Mouse (Mus musculus) liver, postnatal 0 days (tissue): ENCODE data around the gene Robo4. TPM values are rescaled to one million over a fixed set of nuclear protein-coding genes. Genes with fewer than 3 reads are reported as not detected.
A peak's percentile ranks its signal among the peaks of the same experiment; 100 is the strongest.

Experiments used
- ATAC-seq: fragments of 200-750 bp; cut with Nextera tagmentation; 2 replicates; pipeline ENCODE4 v1.8.0; 2017; ENCODE audit warnings: mild to moderate bottlenecking, moderate library complexity
- DNase-seq: peaks from one replicate; pipeline ENCODE4 v3.0.0-alpha.2; 2016
- H3K27ac ChIP-seq: fragments of 300-500 bp; sonication (generic); 2 replicates; pipeline ENCODE4 v1.5.1; 2014; ENCODE audit warnings: antibody characterized with exemption, moderate library complexity, mild to moderate bottlenecking, low read depth
- H3K27me3 ChIP-seq: fragments of 300-500 bp; sonication (generic); 2 replicates; pipeline ENCODE4 v1.6.1; 2014; ENCODE audit warnings: low read length, control low read depth, mixed read lengths; ENCODE audit not compliant: insufficient read depth
- H3K36me3 ChIP-seq: fragments of 300-500 bp; sonication (generic); replicated peaks from 2 replicates; pipeline ENCODE4 v1.6.1; 2014; ENCODE audit warnings: mild to moderate bottlenecking, control low read depth, low read length, moderate library complexity, mixed read lengths; ENCODE audit not compliant: insufficient read depth
- H3K4me1 ChIP-seq: fragments of 300-500 bp; sonication (generic); 2 replicates; pipeline ENCODE4 v1.6.1; 2014; ENCODE audit warnings: antibody characterized with exemption, mild to moderate bottlenecking, control low read depth; ENCODE audit not compliant: insufficient read depth
- H3K4me2 ChIP-seq: fragments of 300-500 bp; sonication (generic); 2 replicates; pipeline ENCODE4 v1.6.1; 2014; ENCODE audit warnings: low read depth, mild to moderate bottlenecking, low read length, moderate library complexity, mixed read lengths
- H3K4me3 ChIP-seq: fragments of 300-500 bp; sonication (generic); 2 replicates; pipeline ENCODE4 v1.5.1; 2014; ENCODE audit warnings: low read depth, low read length
- H3K9ac ChIP-seq: fragments of 300-500 bp; sonication (generic); replicated peaks from 2 replicates; pipeline ENCODE4 v1.6.1; 2014; ENCODE audit warnings: mild to moderate bottlenecking, moderate library complexity
- H3K9me3 ChIP-seq: fragments of 300-500 bp; sonication (generic); 2 replicates; pipeline ENCODE4 v1.6.1; 2016; ENCODE audit warnings: mild to moderate bottlenecking, control low read depth, low read length, mixed read lengths
- CTCF ChIP-seq: sonication (generic); IDR thresholded peaks from 2 replicates; pipeline ENCODE4 v1.5.1; 2016; ENCODE audit warnings: antibody characterized with exemption, low read depth
- EP300 ChIP-seq: IDR thresholded peaks from 2 replicates; pipeline ENCODE4 v1.6.1; 2016; ENCODE audit warnings: antibody characterized with exemption, low read depth, mild to moderate bottlenecking
- WGBS: fragments of 180-500 bp; shearing (Covaris S2); extraction: QIAGEN DNeasy Blood & Tissue Kit; methylation state at CpG from one replicate; pipeline ENCODE4 v1.1.7; 2014; ENCODE audit not compliant: insufficient replicate concordance; 5-methylcytosine and 5-hydroxymethylcytosine counted together
- polyA plus RNA-seq: library from polyadenylated mRNA; unstranded; fragments of >200 nt; fragmentation: Nextera tagmentation; extraction: Ambion mirVana; gene quantifications from 2 replicates; pipeline ENCODE4 v1.2.1, GENCODE M21; 2015

Robo4 gene
- polyA plus RNA-seq, 1 experiment from 2014 or later: 2.5 TPM

- Histone ChIP-seq H3K4me3 (no peak overlapping the region), H3K27ac (no peak overlapping the region), H3K4me1 (no peaks in the 10 kb centered on the region; the same call in 1 of the 2 replicates), H3K36me3 (no peaks in the 10 kb centered on the region), H3K27me3 (peaks cover 54% of the 10 kb centered on the region), H3K9ac (no peak overlapping the region), H3K9me3 (no peaks in the 10 kb centered on the region), H3K4me2 (no peak overlapping the region)
- TF ChIP-seq EP300 (no peak), CTCF (no peak)
- ATAC-seq: no peak
- 14% methylated on average over 26 of the region's 26 CpGs for WGBS
- DNase-seq: no peak
Observed at GRCm38 (mm10) chr9:37429326-37429725, 27.6 kb downstream of the Robo4 start.

- Histone ChIP-seq H3K9ac (no peak overlapping the region), H3K4me3 (no peak overlapping the region), H3K4me1 (no peaks in the 10 kb centered on the region; the same call in 1 of the 2 replicates), H3K4me2 (no peak overlapping the region), H3K9me3 (no peaks in the 10 kb centered on the region), H3K36me3 (no peaks in the 10 kb centered on the region), H3K27me3 (peaks cover 64% of the 10 kb centered on the region), H3K27ac (no peak overlapping the region)
- WGBS: 3% methylated on average over 12 of the region's 12 CpGs
- no peak for TF ChIP-seq EP300
- TF ChIP-seq CTCF: peak; percentile 92
- ATAC-seq: peak; percentile 68
- peak; percentile 86 for DNase-seq
Observed at GRCm38 (mm10) chr9:37430582-37430981, 28.9 kb downstream of the Robo4 start.

DNA sequence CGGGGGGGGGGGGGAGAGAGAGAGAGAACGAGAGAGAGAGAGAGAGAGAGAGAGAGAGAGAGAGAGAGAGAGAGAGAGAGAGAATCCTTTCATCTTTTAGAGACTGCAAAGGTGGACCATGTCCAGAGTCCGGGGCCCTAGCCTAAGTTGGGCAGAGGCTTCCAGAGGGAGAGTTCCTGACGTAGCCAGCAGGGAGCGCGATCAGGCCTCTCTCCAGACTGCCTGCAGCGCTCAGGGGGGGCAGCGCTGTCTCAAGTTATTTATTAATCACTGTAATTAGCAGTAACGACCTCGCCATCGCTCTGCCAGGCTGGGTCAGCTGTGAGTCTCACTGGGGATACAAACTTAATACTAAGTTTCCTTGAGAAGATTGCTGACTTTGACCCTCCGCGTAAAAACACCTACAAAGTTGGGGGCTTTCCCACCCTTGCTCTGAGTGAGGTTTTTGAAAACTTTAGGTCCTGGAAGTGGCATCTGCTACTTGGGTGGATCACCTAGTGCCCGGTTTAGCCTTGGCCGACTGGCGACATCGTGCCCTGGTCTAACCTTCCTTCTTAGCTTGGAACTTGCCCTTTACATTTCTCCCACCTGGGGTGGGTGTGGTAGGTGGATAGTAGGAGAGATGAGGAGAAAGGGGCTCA lies 30.4 kb downstream of the Robo4 start:
- Histone ChIP-seq H3K9ac (no peak overlapping the region), H3K36me3 (no peaks in the 10 kb centered on the region), H3K9me3 (no peaks in the 10 kb centered on the region), H3K27ac (no peak overlapping the region), H3K4me2 (0 out of 2 replicates have a peak overlapping the region, but pooled peaks have one; percentile 4), H3K27me3 (peaks cover 64% of the 10 kb centered on the region), H3K4me1 (no peaks in the 10 kb centered on the region; the same call in 1 of the 2 replicates), H3K4me3 (no peak overlapping the region)
- DNase-seq (peak; percentile 55), ATAC-seq (0 out of 2 replicates have a peak, but pooled peaks have one; percentile 51)
- peak; percentile 56 for TF ChIP-seq CTCF
- no peak for TF ChIP-seq EP300
- 2% methylated on average over 16 of the region's 17 CpGs for WGBS

DNA sequence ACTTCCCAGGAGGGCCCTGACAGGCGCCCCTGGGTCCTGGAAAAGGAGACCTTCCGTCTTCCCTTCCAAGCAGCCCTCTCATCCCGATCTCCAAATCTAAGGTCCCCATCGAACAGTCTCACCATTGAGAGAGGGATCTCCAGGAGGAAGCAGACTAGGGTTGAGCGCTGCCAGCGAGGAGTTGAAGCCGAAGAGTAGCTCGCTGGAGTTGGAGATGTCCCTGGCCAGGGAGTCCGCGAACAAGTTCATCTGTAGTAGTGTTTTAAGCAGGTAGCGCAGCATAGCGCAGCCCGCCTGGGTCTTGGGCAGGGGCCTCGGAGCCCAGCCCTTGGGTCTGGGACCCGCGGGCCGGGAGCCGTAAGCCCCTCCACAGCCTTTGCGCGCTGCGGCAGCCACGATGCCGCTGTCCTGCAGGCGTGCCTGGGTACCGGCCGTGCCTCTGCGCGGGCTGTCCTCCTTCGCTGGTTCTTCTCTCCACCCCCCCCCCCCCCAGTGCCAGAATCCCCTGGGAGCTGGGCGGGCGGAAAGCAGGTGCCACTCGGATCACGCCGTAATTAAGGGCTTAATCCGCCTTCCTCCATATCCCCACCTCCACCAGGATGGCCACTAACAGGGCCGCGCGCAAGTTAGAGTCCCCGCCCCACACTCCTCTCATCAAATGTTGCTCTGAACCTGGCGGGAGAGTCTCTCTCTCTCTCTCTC lies 31.2 kb downstream of the Robo4 start, which contains the start of gene Robo3:
Robo3 (minus strand) TSS at position 527 of the 702 bp plus-strand sequence.
- no peak within 1 kb of the TSS for H3K9ac ChIP-seq
- DNase-seq: no peak
- H3K4me2 ChIP-seq: 0 out of 2 replicates have a peak within 1 kb of the TSS, but pooled peaks have one; percentile 4
- no peak for TF ChIP-seq CTCF
- TF ChIP-seq EP300: no peak
- no peak for ATAC-seq
- H3K27ac ChIP-seq: no peak within 1 kb of the TSS
- H3K9me3 ChIP-seq: no peaks in the 10 kb centered on the region
- H3K4me1 ChIP-seq: no peaks in the 10 kb centered on the region; the same call in 1 of the 2 replicates
- no peaks in the 10 kb centered on the region for H3K36me3 ChIP-seq
- peaks cover 61% of the 10 kb centered on the region for H3K27me3 ChIP-seq
- peak within 1 kb of the TSS; percentile 20 for H3K4me3 ChIP-seq
- 5% methylated on average over 36 of the region's 40 CpGs for WGBS

- H3K27me3 ChIP-seq: peaks cover 56% of the 10 kb centered on the region
- H3K36me3 ChIP-seq: no peaks in the 10 kb centered on the region
- no peak overlapping the region for H3K27ac ChIP-seq
- no peak for TF ChIP-seq CTCF
- TF ChIP-seq EP300: no peak
- ATAC-seq (no peak), DNase-seq (no peak)
- 3% methylated on average over 18 of the region's 18 CpGs for WGBS
- H3K9me3 ChIP-seq: no peaks in the 10 kb centered on the region
- no peak overlapping the region for H3K4me2 ChIP-seq
- H3K4me1 ChIP-seq: no peaks in the 10 kb centered on the region; the same call in 1 of the 2 replicates
- H3K4me3 ChIP-seq: no peak overlapping the region
- no peak overlapping the region for H3K9ac ChIP-seq
Observed at GRCm38 (mm10) chr9:37433823-37434560, 32.3 kb downstream of the Robo4 start.

- Histone ChIP-seq H3K27ac (no peak overlapping the region), H3K4me2 (no peak overlapping the region), H3K27me3 (peaks cover 46% of the 10 kb centered on the region), H3K36me3 (no peaks in the 10 kb centered on the region), H3K4me3 (no peak overlapping the region), H3K9me3 (no peaks in the 10 kb centered on the region), H3K4me1 (no peaks in the 10 kb centered on the region; the same call in 1 of the 2 replicates), H3K9ac (no peak overlapping the region)
- DNase-seq (no peak), ATAC-seq (no peak)
- WGBS: 4% methylated on average over 14 of the region's 14 CpGs
- no peak for TF ChIP-seq EP300
- no peak for TF ChIP-seq CTCF
Observed at GRCm38 (mm10) chr9:37434932-37435331, 33.2 kb downstream of the Robo4 start.
